Mouse (Mus musculus) MEL (cell line): ENCODE results near the gene Htr2a. TPM values are rescaled to one million over a fixed set of nuclear protein-coding genes. Genes with fewer than 3 reads are reported as not detected.

Experiments used
- DNase-seq: peaks from one replicate; pipeline ENCODE4 v3.0.0; 2011; ENCODE audit warnings: low read depth, low spot score
- H3K27ac ChIP-seq: 2 replicates; pipeline ENCODE4 v1.5.1; 2012; ENCODE audit warnings: low read depth, mild to moderate bottlenecking, control low read depth, low read length, moderate library complexity; ENCODE audit not compliant: control insufficient read depth
- H3K27me3 ChIP-seq, 2 experiments: fragments of 150-350 bp in 1 of 2; sonication (generic) in 1 of 2; 2 replicates each; pipeline ENCODE4 v1.6.1; 2012; ENCODE audit warnings: low read length in 2 of 2, mild to moderate bottlenecking in 2 of 2, improper control_type of control experiment in 1 of 2, moderate library complexity in 1 of 2; ENCODE audit not compliant: insufficient read depth in 2 of 2, control insufficient read depth in 1 of 2
- H3K36me3 ChIP-seq, 2 experiments: 2 replicates each; pipeline ENCODE4 v1.6.1; 2012 to 2014; ENCODE audit warnings: low read length in 2 of 2, improper control_type of control experiment in 1 of 2, inconsistent platforms in 1 of 2, mild to moderate bottlenecking in 1 of 2; ENCODE audit not compliant: insufficient read depth in 2 of 2, control insufficient read depth in 1 of 2
- H3K4me1 ChIP-seq, 2 experiments: fragments of 150-350 bp in 1 of 2; sonication (generic) in 1 of 2; 2 replicates each; pipeline ENCODE4 v1.6.1; 2012; ENCODE audit warnings: low read length in 2 of 2, improper control_type of control experiment in 1 of 2, mild to moderate bottlenecking in 1 of 2; ENCODE audit not compliant: insufficient read depth in 2 of 2, control insufficient read depth in 1 of 2
- H3K4me3 ChIP-seq, 2 experiments: fragments of 150-350 bp in 1 of 2; sonication (generic) in 1 of 2; 2 replicates each; pipeline ENCODE4 v1.5.1; 2012; ENCODE audit warnings: low read depth in 2 of 2, low read length in 2 of 2, mild to moderate bottlenecking in 2 of 2, moderate library complexity in 2 of 2, control low read depth in 1 of 2, improper control_type of control experiment in 1 of 2; ENCODE audit not compliant: control insufficient read depth in 1 of 2, insufficient read depth in 1 of 2
- H3K79me2 ChIP-seq: 2 replicates; pipeline ENCODE4 v1.6.1; 2012; ENCODE audit warnings: mild to moderate bottlenecking, low read length, moderate library complexity; ENCODE audit not compliant: control insufficient read depth, poor library complexity, insufficient read depth
- H3K9ac ChIP-seq: 2 replicates; pipeline ENCODE4 v1.6.1; 2012; ENCODE audit warnings: low read depth, mild to moderate bottlenecking, control low read depth, low read length, moderate library complexity; ENCODE audit not compliant: control insufficient read depth, poor library complexity, severe bottlenecking
- H3K9me3 ChIP-seq: fragments of 150-350 bp; sonication (generic); replicated peaks from 2 replicates; pipeline ENCODE4 v1.6.1; 2012; ENCODE audit warnings: mild to moderate bottlenecking, low read length, improper control_type of control experiment, moderate library complexity; ENCODE audit not compliant: insufficient read depth
- CHD1 ChIP-seq: IDR thresholded peaks from 2 replicates; pipeline ENCODE4 v1.6.1; 2012; ENCODE audit warnings: low read depth, mild to moderate bottlenecking, inconsistent platforms, low read length, improper control_type of control experiment
- CHD2 ChIP-seq: IDR thresholded peaks from 2 replicates; pipeline ENCODE4 v1.6.1; 2011; ENCODE audit warnings: low read length, improper control_type of control experiment
- CTCF ChIP-seq, 3 experiments: IDR thresholded peaks in 2 of 3; conservative IDR thresholded peaks in 1 of 3; 2 replicates each; pipeline ENCODE4 v1.5.1; 2011 to 2012; ENCODE audit warnings: low read length in 3 of 3, low read depth in 2 of 3, mild to moderate bottlenecking in 2 of 3, improper control_type of control experiment in 1 of 3, inconsistent platforms in 1 of 3, mixed read lengths in 1 of 3, moderate library complexity in 1 of 3; ENCODE audit not compliant: control insufficient read depth in 1 of 3, insufficient read depth in 1 of 3, poor library complexity in 1 of 3, severe bottlenecking in 1 of 3
- EP300 ChIP-seq, 2 experiments: IDR thresholded peaks; 2 replicates each; pipeline ENCODE4 v1.6.1; 2011; ENCODE audit warnings: improper control_type of control experiment in 2 of 2, low read length in 2 of 2, low read depth in 1 of 2, mild to moderate bottlenecking in 1 of 2
- ETS1 ChIP-seq: IDR thresholded peaks from 2 replicates; pipeline ENCODE4 v1.6.1; 2012; ENCODE audit warnings: low read depth, mild to moderate bottlenecking, inconsistent platforms, low read length, improper control_type of control experiment, moderate library complexity
- GABPA ChIP-seq: IDR thresholded peaks from 2 replicates; pipeline ENCODE4 v1.6.1; 2012; ENCODE audit warnings: low read depth, mild to moderate bottlenecking, inconsistent platforms, low read length, improper control_type of control experiment, moderate library complexity
- HCFC1 ChIP-seq: IDR thresholded peaks from 2 replicates; pipeline ENCODE4 v1.6.1; 2012; ENCODE audit warnings: low read depth, mild to moderate bottlenecking, inconsistent platforms, low read length, improper control_type of control experiment, moderate library complexity
- KAT2A ChIP-seq: conservative IDR thresholded peaks from 2 replicates; pipeline ENCODE4 v1.6.1; 2012; ENCODE audit warnings: low read depth, low read length, improper control_type of control experiment, inconsistent platforms
- MAX ChIP-seq: IDR thresholded peaks from 2 replicates; pipeline ENCODE4 v1.6.1; 2011; ENCODE audit warnings: low read length, improper control_type of control experiment
- MEF2A ChIP-seq: IDR thresholded peaks from 2 replicates; pipeline ENCODE4 v1.6.1; 2014; ENCODE audit warnings: low read depth, mild to moderate bottlenecking, inconsistent platforms, low read length, improper control_type of control experiment; ENCODE audit not compliant: poor library complexity, insufficient replicate concordance, severe bottlenecking; ENCODE audit errors: extremely low read depth
- MXI1 ChIP-seq: IDR thresholded peaks from 2 replicates; pipeline ENCODE4 v1.6.1; 2011; ENCODE audit warnings: mild to moderate bottlenecking, low read depth, low read length, improper control_type of control experiment
- NELFE ChIP-seq: IDR thresholded peaks from 2 replicates; pipeline ENCODE4 v1.6.1; 2011; ENCODE audit warnings: low read depth, low read length, improper control_type of control experiment
- POLR2AphosphoS2 ChIP-seq: IDR thresholded peaks from 2 replicates; pipeline ENCODE4 v1.6.1; 2011; ENCODE audit warnings: low read length, improper control_type of control experiment
- POLR2AphosphoS5 ChIP-seq: IDR thresholded peaks from 2 replicates; pipeline ENCODE4 v1.6.1; 2012; ENCODE audit warnings: low read depth, borderline replicate concordance, mild to moderate bottlenecking, inconsistent platforms, low read length, moderate library complexity, mixed read lengths
- RCOR1 ChIP-seq: IDR thresholded peaks from 2 replicates; pipeline ENCODE4 v1.6.1; 2012; ENCODE audit warnings: low read depth, mild to moderate bottlenecking, inconsistent platforms, low read length, improper control_type of control experiment
- SIN3A ChIP-seq: IDR thresholded peaks from 2 replicates; pipeline ENCODE4 v1.6.1; 2012; ENCODE audit warnings: low read length, improper control_type of control experiment, inconsistent platforms
- TCF12 ChIP-seq: IDR thresholded peaks from 2 replicates; pipeline ENCODE4 v1.6.1; 2014; ENCODE audit warnings: low read depth, mild to moderate bottlenecking, inconsistent platforms, low read length, improper control_type of control experiment, moderate library complexity
- USF1 ChIP-seq: IDR thresholded peaks from 2 replicates; pipeline ENCODE4 v1.6.1; 2014; ENCODE audit warnings: low read depth, mild to moderate bottlenecking, inconsistent platforms, low read length, improper control_type of control experiment, moderate library complexity
- ZC3H11A ChIP-seq: IDR thresholded peaks from 2 replicates; pipeline ENCODE4 v1.6.1; 2012; ENCODE audit warnings: low read depth, mild to moderate bottlenecking, inconsistent platforms, low read length, improper control_type of control experiment
- ZMIZ1 ChIP-seq: IDR thresholded peaks from 2 replicates; pipeline ENCODE4 v1.6.1; 2012; ENCODE audit warnings: low read depth, mild to moderate bottlenecking, inconsistent platforms, low read length, improper control_type of control experiment, moderate library complexity
- ZNF384 ChIP-seq: IDR thresholded peaks from 2 replicates; pipeline ENCODE4 v1.6.1; 2012; ENCODE audit warnings: low read depth, mild to moderate bottlenecking, inconsistent platforms, low read length, improper control_type of control experiment
- polyA plus RNA-seq, 2 experiments: library from polyadenylated mRNA; stranded (reverse) in 1 of 2; unstranded in 1 of 2; fragments of >175 nt in 1 of 2; fragments of >200 nt in 1 of 2; gene quantifications; 2 replicates each; pipeline versions ENCODE4 v1.2.1 to v1.2.4; 2012; ENCODE audit warnings: low replicate concordance in 2 of 2, low read depth in 1 of 2; ENCODE audit not compliant: insufficient read length in 2 of 2, insufficient read depth in 1 of 2, missing spikeins in 1 of 2
- total RNA-seq: library from RNA; depleted of rRNA; stranded (reverse); fragments of 300-350 nt; gene quantifications from 2 replicates; pipeline ENCODE4 v1.2.3, GENCODE M21; 2012; rRNA removed

The Htr2a gene
- total RNA-seq, result 0.59 and 0.65 TPM in 2 replicates
- 1 to 10 TPM in 1 of 2 experiments, not detected in 1; 1.4 TPM for polyA plus RNA-seq

GRCm38 (mm10) chr14:74640819-74641381 lies at the start of gene Htr2a:
Htr2a (plus strand) TSS chr14:74640840.
- Histone ChIP-seq H3K9me3 (no peaks in the 10 kb centered on the region), H3K79me2 (no peaks in the 10 kb centered on the region; the same call in 1 of the 2 replicates), H3K4me1 (peaks cover 0 to 10% of the 10 kb centered on the region in 2 experiments; a peak in 2 of 4 replicates), H3K36me3 (peaks cover 0 to 8% of the 10 kb centered on the region in 2 experiments; a peak in 2 of 4 replicates), H3K27ac (peak within 1 kb of the TSS; percentile 42), H3K9ac (peak within 1 kb of the TSS; percentile 65), H3K4me3 (peak within 1 kb of the TSS; percentile 62 to 66), H3K27me3 (no peaks in the 10 kb centered on the region)
- TF ChIP-seq CTCF (IDR thresholded peaks at IDR 0.05 in 2 of 3, conservative IDR thresholded peaks at IDR 0.05 in 1 of 3; ENCODE audit: control insufficient read depth in 1 of 3, insufficient read depth in 1 of 3, low read depth in 2 of 3, low read length in 3 of 3, poor library complexity in 1 of 3, severe bottlenecking in 1 of 3) (peak in 1 of 3 experiments; percentile 6; a peak in 1 of 6 replicates), TCF12 (0 out of 2 replicates have a peak, but pooled peaks have one; percentile 13), POLR2AphosphoS5 (no peak), ZNF384 (no peak), CHD2 (no peak), ZC3H11A (no peak), SIN3A (peak; percentile 54; the same call in 1 of the 2 replicates), GABPA (no peak), NELFE (peak; percentile 43), USF1 (no peak), MAX (peak; percentile 65; the same call in 1 of the 2 replicates), KAT2A (no peak), ETS1 (no peak), POLR2AphosphoS2 (no peak), RCOR1 (no peak), EP300 (IDR thresholded peaks at IDR 0.05; ENCODE audit: low read depth in 1 of 2, low read length in 2 of 2) (no peak; a peak in 1 of 4 replicates), MXI1 (peak; percentile 63)
- peak; percentile 73 for DNase-seq

DNA sequence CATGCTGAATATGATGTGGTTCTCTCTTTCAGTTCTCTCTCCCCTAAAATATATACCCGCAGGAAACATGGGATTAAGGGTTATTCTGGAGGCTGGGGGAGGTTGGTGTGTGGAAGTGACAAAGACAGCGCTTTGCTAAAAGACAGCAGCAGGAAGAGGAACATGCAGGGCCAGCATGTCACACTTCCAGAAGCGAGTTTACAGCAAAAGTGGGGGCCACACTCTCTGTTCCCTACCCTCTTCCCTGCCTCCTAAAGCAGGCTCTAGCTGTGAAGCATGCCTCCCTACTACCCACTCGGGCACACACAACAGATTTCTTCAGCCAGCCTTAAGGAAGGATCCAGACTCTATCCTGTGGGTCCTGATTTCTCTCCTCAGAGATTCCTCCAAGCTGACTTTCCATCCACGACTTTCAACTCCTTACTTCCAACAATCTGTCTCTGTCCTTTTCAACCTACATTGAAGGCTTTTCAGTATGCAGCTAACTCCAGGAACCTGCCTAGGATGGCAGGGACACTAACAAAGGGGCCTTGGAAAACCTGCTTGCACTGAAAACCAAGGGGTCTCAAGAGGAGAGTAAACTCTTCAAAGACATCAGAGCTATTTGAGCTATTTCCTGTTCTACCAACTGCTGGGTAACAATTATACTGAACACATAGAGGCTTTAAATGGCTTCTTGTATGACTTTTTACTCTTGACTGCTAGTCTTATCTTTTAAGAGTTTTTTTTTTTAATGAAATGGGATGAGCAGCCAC lies 39.1 kb upstream of the Htr2a start:
- H3K36me3 ChIP-seq, result peaks cover 0 to 3% of the 10 kb centered on the region in 2 experiments; a peak in 1 of 4 replicates
- no peak overlapping the region for H3K9ac ChIP-seq
- H3K79me2 ChIP-seq, result no peaks in the 10 kb centered on the region
- TF ChIP-seq CHD1 (no peak), TCF12 (no peak), NELFE (no peak), ZMIZ1 (no peak), POLR2AphosphoS2 (no peak), MEF2A (no peak), HCFC1 (no peak)
- TF ChIP-seq, all 39 proteins: peak for 0
- Histone ChIP-seq H3K4me1 (0 out of 4 replicates have a peak, but pooled peaks cover 0 to 4% of the 10 kb centered on the region in 2 experiments), H3K27me3 (peaks cover 0 to 3% of the 10 kb centered on the region in 2 experiments; a peak in 2 of 4 replicates), H3K9me3 (no peaks in the 10 kb centered on the region), H3K4me3 (no peak overlapping the region), H3K27ac (no peak overlapping the region)
- no peak for DNase-seq
